Mouse (Mus musculus): ENCODE results near the gene Metrn. TPM values are rescaled to one million over a fixed set of nuclear protein-coding genes. Genes with fewer than 3 reads are reported as not detected.

The Metrn gene
- 10 to 100 TPM; 72.5 to 86.7 TPM for total RNA-seq (2021)

- intact Hi-C loops (cut with DNase I) = loop anchor here (1.0 kb wide), 1 partner anchor 24 kb away; the partner anchor contains the start of gene Narfl
- peak in 1 of 2 experiments; percentile 74 for DNase-seq (ENCODE audit: low spot score in 2 of 2)
These were observed at the start of gene Metrn for GRCm38 (mm10) chr17:25796951-25797369. Gene Metrn, minus strand, starts transcription at chr17:25797136.

- DNase-seq (ENCODE audit: low spot score in 2 of 2) = peak; percentile 94 to 97
- intact Hi-C loops (cut with DNase I) = no loop called here
These were observed 47.5 kb upstream of the Metrn start, which contains the start of gene Rhot2 for GRCm38 (mm10) chr17:25844396-25844901. Gene Rhot2, minus strand, starts transcription at chr17:25844851.

GRCm38 (mm10) chr17:25843636-25844395, 46.9 kb upstream of the Metrn start:
- intact Hi-C loops (cut with DNase I) = no loop called here
- DNase-seq (ENCODE audit: low spot score in 2 of 2) = peak; percentile 46 to 49

GRCm38 (mm10) chr17:25843122-25843521, 46.2 kb upstream of the Metrn start:
- no peak for DNase-seq (ENCODE audit: low spot score in 2 of 2)
- intact Hi-C loops (cut with DNase I) = no loop called here

- intact Hi-C loops (cut with DNase I) = no loop called here
- no peak for DNase-seq (ENCODE audit: low spot score in 2 of 2)
These were observed 45.6 kb upstream of the Metrn start for GRCm38 (mm10) chr17:25842509-25842908.

- DNase-seq (ENCODE audit: low spot score in 2 of 2) = no peak
- intact Hi-C loops (cut with DNase I) = no loop called here
These were observed 44.4 kb upstream of the Metrn start, which contains the start of gene Gm20683 for GRCm38 (mm10) chr17:25841117-25841880. Gene Gm20683, minus strand, starts transcription at chr17:25841763.

GRCm38 (mm10) chr17:25840519-25840918, 43.6 kb upstream of the Metrn start:
- intact Hi-C loops (cut with DNase I) = no loop called here
- no peak for DNase-seq (ENCODE audit: low spot score in 2 of 2)

- intact Hi-C loops (cut with DNase I) = no loop called here
- no peak for DNase-seq (ENCODE audit: low spot score in 2 of 2)
These were observed 42.7 kb upstream of the Metrn start for GRCm38 (mm10) chr17:25839455-25840235.

GRCm38 (mm10) chr17:25838904-25839303, 42.0 kb upstream of the Metrn start:
- DNase-seq (ENCODE audit: low spot score in 2 of 2) = no peak
- intact Hi-C loops (cut with DNase I) = no loop called here

- intact Hi-C loops (cut with DNase I) = no loop called here
- peak; percentile 26 to 52 for DNase-seq (ENCODE audit: low spot score in 2 of 2)
These were observed 40.6 kb upstream of the Metrn start for GRCm38 (mm10) chr17:25837533-25837932.

- DNase-seq (ENCODE audit: low spot score in 2 of 2) = peak; percentile 87 to 94
- intact Hi-C loops (cut with DNase I) = no loop called here
These were observed 40.1 kb upstream of the Metrn start, which contains the start of gene Rhbdl1 for GRCm38 (mm10) chr17:25837076-25837410. Gene Rhbdl1, minus strand, starts transcription at chr17:25837295.

GRCm38 (mm10) chr17:25836397-25837075, 39.6 kb upstream of the Metrn start:
- intact Hi-C loops (cut with DNase I) = no loop called here
- no peak for DNase-seq (ENCODE audit: low spot score in 2 of 2)

- DNase-seq (ENCODE audit: low spot score in 2 of 2) = no peak
- intact Hi-C loops (cut with DNase I) = no loop called here
These were observed 38.9 kb upstream of the Metrn start for GRCm38 (mm10) chr17:25835816-25836215.

GRCm38 (mm10) chr17:25835301-25835700, 38.4 kb upstream of the Metrn start:
- DNase-seq (ENCODE audit: low spot score in 2 of 2) = no peak
- intact Hi-C loops (cut with DNase I) = no loop called here

GRCm38 (mm10) chr17:25834595-25835222, 37.8 kb upstream of the Metrn start:
- intact Hi-C loops (cut with DNase I) = no loop called here
- DNase-seq (ENCODE audit: low spot score in 2 of 2) = no peak

GRCm38 (mm10) chr17:25833961-25834594, 37.1 kb upstream of the Metrn start:
- no peak for DNase-seq (ENCODE audit: low spot score in 2 of 2)
- intact Hi-C loops (cut with DNase I) = no loop called here

- peak; percentile 85 to 90 for DNase-seq (ENCODE audit: low spot score in 2 of 2)
- intact Hi-C loops (cut with DNase I) = no loop called here
These were observed 36.3 kb upstream of the Metrn start, which contains the start of gene Stub1 for GRCm38 (mm10) chr17:25833291-25833663. Gene Stub1, minus strand, starts transcription at chr17:25833404.
